Mouse (Mus musculus) MEL (cell line): ENCODE data around the gene Gnb1l. TPM values are rescaled to one million over a fixed set of nuclear protein-coding genes. Genes with fewer than 3 reads are reported as not detected.

ENCODE experiments used
- DNase-seq: peaks from one replicate; pipeline ENCODE4 v3.0.0; 2011; ENCODE audit warnings: low read depth, low spot score
- H3K27ac ChIP-seq: 2 replicates; pipeline ENCODE4 v1.5.1; 2012; ENCODE audit warnings: low read depth, mild to moderate bottlenecking, control low read depth, low read length, moderate library complexity; ENCODE audit not compliant: control insufficient read depth
- H3K27me3 ChIP-seq, 2 experiments: fragments of 150-350 bp in 1 of 2; sonication (generic) in 1 of 2; 2 replicates each; pipeline ENCODE4 v1.6.1; 2012; ENCODE audit warnings: low read length in 2 of 2, mild to moderate bottlenecking in 2 of 2, improper control_type of control experiment in 1 of 2, moderate library complexity in 1 of 2; ENCODE audit not compliant: insufficient read depth in 2 of 2, control insufficient read depth in 1 of 2
- H3K36me3 ChIP-seq, 2 experiments: 2 replicates each; pipeline ENCODE4 v1.6.1; 2012 to 2014; ENCODE audit warnings: low read length in 2 of 2, improper control_type of control experiment in 1 of 2, inconsistent platforms in 1 of 2, mild to moderate bottlenecking in 1 of 2; ENCODE audit not compliant: insufficient read depth in 2 of 2, control insufficient read depth in 1 of 2
- H3K4me1 ChIP-seq, 2 experiments: fragments of 150-350 bp in 1 of 2; sonication (generic) in 1 of 2; 2 replicates each; pipeline ENCODE4 v1.6.1; 2012; ENCODE audit warnings: low read length in 2 of 2, improper control_type of control experiment in 1 of 2, mild to moderate bottlenecking in 1 of 2; ENCODE audit not compliant: insufficient read depth in 2 of 2, control insufficient read depth in 1 of 2
- H3K4me3 ChIP-seq, 2 experiments: fragments of 150-350 bp in 1 of 2; sonication (generic) in 1 of 2; 2 replicates each; pipeline ENCODE4 v1.5.1; 2012; ENCODE audit warnings: low read depth in 2 of 2, low read length in 2 of 2, mild to moderate bottlenecking in 2 of 2, moderate library complexity in 2 of 2, control low read depth in 1 of 2, improper control_type of control experiment in 1 of 2; ENCODE audit not compliant: control insufficient read depth in 1 of 2, insufficient read depth in 1 of 2
- H3K79me2 ChIP-seq: 2 replicates; pipeline ENCODE4 v1.6.1; 2012; ENCODE audit warnings: mild to moderate bottlenecking, low read length, moderate library complexity; ENCODE audit not compliant: control insufficient read depth, poor library complexity, insufficient read depth
- H3K9ac ChIP-seq: 2 replicates; pipeline ENCODE4 v1.6.1; 2012; ENCODE audit warnings: low read depth, mild to moderate bottlenecking, control low read depth, low read length, moderate library complexity; ENCODE audit not compliant: control insufficient read depth, poor library complexity, severe bottlenecking
- H3K9me3 ChIP-seq: fragments of 150-350 bp; sonication (generic); replicated peaks from 2 replicates; pipeline ENCODE4 v1.6.1; 2012; ENCODE audit warnings: mild to moderate bottlenecking, low read length, improper control_type of control experiment, moderate library complexity; ENCODE audit not compliant: insufficient read depth
- BHLHE40 ChIP-seq: IDR thresholded peaks from 2 replicates; pipeline ENCODE4 v1.6.1; 2012; ENCODE audit warnings: low read depth, mild to moderate bottlenecking, inconsistent platforms, low read length, improper control_type of control experiment, borderline replicate concordance
- CTCF ChIP-seq, 3 experiments: IDR thresholded peaks in 2 of 3; conservative IDR thresholded peaks in 1 of 3; 2 replicates each; pipeline ENCODE4 v1.5.1; 2011 to 2012; ENCODE audit warnings: low read length in 3 of 3, low read depth in 2 of 3, mild to moderate bottlenecking in 2 of 3, improper control_type of control experiment in 1 of 3, inconsistent platforms in 1 of 3, mixed read lengths in 1 of 3, moderate library complexity in 1 of 3; ENCODE audit not compliant: control insufficient read depth in 1 of 3, insufficient read depth in 1 of 3, poor library complexity in 1 of 3, severe bottlenecking in 1 of 3
- E2F4 ChIP-seq: IDR thresholded peaks from 2 replicates; pipeline ENCODE4 v1.6.1; 2011; ENCODE audit warnings: low read depth, low read length, improper control_type of control experiment, borderline replicate concordance
- EP300 ChIP-seq, 2 experiments: IDR thresholded peaks; 2 replicates each; pipeline ENCODE4 v1.6.1; 2011; ENCODE audit warnings: improper control_type of control experiment in 2 of 2, low read length in 2 of 2, low read depth in 1 of 2, mild to moderate bottlenecking in 1 of 2
- GATA1 ChIP-seq: IDR thresholded peaks from 2 replicates; pipeline ENCODE4 v1.6.1; 2011; ENCODE audit warnings: low read depth, low read length, improper control_type of control experiment
- HCFC1 ChIP-seq: IDR thresholded peaks from 2 replicates; pipeline ENCODE4 v1.6.1; 2012; ENCODE audit warnings: low read depth, mild to moderate bottlenecking, inconsistent platforms, low read length, improper control_type of control experiment, moderate library complexity
- MAX ChIP-seq: IDR thresholded peaks from 2 replicates; pipeline ENCODE4 v1.6.1; 2011; ENCODE audit warnings: low read length, improper control_type of control experiment
- MAZ ChIP-seq: IDR thresholded peaks from 2 replicates; pipeline ENCODE4 v1.6.1; 2012; ENCODE audit warnings: low read depth, mild to moderate bottlenecking, inconsistent platforms, low read length, improper control_type of control experiment
- NRF1 ChIP-seq: IDR thresholded peaks from 2 replicates; pipeline ENCODE4 v1.6.1; 2014; ENCODE audit warnings: low read depth, mild to moderate bottlenecking, inconsistent platforms, low read length, improper control_type of control experiment, moderate library complexity; ENCODE audit not compliant: poor library complexity, insufficient read depth, severe bottlenecking
- POLR2AphosphoS5 ChIP-seq: IDR thresholded peaks from 2 replicates; pipeline ENCODE4 v1.6.1; 2012; ENCODE audit warnings: low read depth, borderline replicate concordance, mild to moderate bottlenecking, inconsistent platforms, low read length, moderate library complexity, mixed read lengths
- RAD21 ChIP-seq: IDR thresholded peaks from 2 replicates; pipeline ENCODE4 v1.6.1; 2011; ENCODE audit warnings: mild to moderate bottlenecking, low read depth, low read length, improper control_type of control experiment
- RCOR1 ChIP-seq: IDR thresholded peaks from 2 replicates; pipeline ENCODE4 v1.6.1; 2012; ENCODE audit warnings: low read depth, mild to moderate bottlenecking, inconsistent platforms, low read length, improper control_type of control experiment
- SIN3A ChIP-seq: IDR thresholded peaks from 2 replicates; pipeline ENCODE4 v1.6.1; 2012; ENCODE audit warnings: low read length, improper control_type of control experiment, inconsistent platforms
- TBP ChIP-seq: IDR thresholded peaks from 2 replicates; pipeline ENCODE4 v1.8.0; 2011; ENCODE audit warnings: low read depth, low read length, improper control_type of control experiment
- TCF12 ChIP-seq: IDR thresholded peaks from 2 replicates; pipeline ENCODE4 v1.6.1; 2014; ENCODE audit warnings: low read depth, mild to moderate bottlenecking, inconsistent platforms, low read length, improper control_type of control experiment, moderate library complexity
- USF2 ChIP-seq, 2 experiments: IDR thresholded peaks; 2 replicates each; pipeline ENCODE4 v1.6.1; 2011 to 2012; ENCODE audit warnings: improper control_type of control experiment in 2 of 2, low read length in 2 of 2, borderline replicate concordance in 1 of 2, inconsistent platforms in 1 of 2, low read depth in 1 of 2, mild to moderate bottlenecking in 1 of 2; ENCODE audit not compliant: insufficient read depth in 1 of 2
- ZNF384 ChIP-seq: IDR thresholded peaks from 2 replicates; pipeline ENCODE4 v1.6.1; 2012; ENCODE audit warnings: low read depth, mild to moderate bottlenecking, inconsistent platforms, low read length, improper control_type of control experiment
- polyA plus RNA-seq, 2 experiments: library from polyadenylated mRNA; stranded (reverse) in 1 of 2; unstranded in 1 of 2; fragments of >175 nt in 1 of 2; fragments of >200 nt in 1 of 2; gene quantifications; 2 replicates each; pipeline versions ENCODE4 v1.2.1 to v1.2.4; 2012; ENCODE audit warnings: low replicate concordance in 2 of 2, low read depth in 1 of 2; ENCODE audit not compliant: insufficient read length in 2 of 2, insufficient read depth in 1 of 2, missing spikeins in 1 of 2
- total RNA-seq: library from RNA; depleted of rRNA; stranded (reverse); fragments of 300-350 nt; gene quantifications from 2 replicates; pipeline ENCODE4 v1.2.3, GENCODE M21; 2012

The Gnb1l gene
- total and polyA plus RNA-seq, 3 experiments: 37.9 to 47.8 TPM; not detected in 1

DNA sequence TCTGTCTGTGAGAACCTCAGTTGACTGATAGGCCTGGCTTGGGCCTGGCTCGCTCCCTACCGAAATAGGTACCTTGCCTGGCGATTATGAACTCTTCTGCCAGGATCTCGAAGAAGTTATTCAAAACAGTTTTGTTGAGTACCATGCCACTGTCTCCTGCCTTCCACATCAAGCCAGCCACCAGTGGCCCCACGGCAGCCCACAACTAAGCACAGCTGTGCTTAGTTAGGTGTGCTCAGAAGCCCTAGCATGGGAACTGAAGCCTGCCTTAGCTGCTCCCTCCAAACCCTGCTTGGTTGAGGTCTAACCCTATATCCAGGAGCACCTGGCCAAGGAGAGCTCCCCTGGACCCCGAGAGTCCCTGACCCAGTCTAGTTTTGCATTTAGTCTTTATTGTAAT is 3.0 kb downstream of the Gnb1l start:
- TF ChIP-seq HCFC1: no peak
- no peak for TF ChIP-seq RAD21
- no peak for TF ChIP-seq MAZ
- no peak for TF ChIP-seq POLR2AphosphoS5
- no peaks in the 10 kb centered on the region for H3K9me3 ChIP-seq
- DNase-seq: no peak
- no peak overlapping the region for H3K9ac ChIP-seq
- peaks cover 0 to 10% of the 10 kb centered on the region in 2 experiments for H3K36me3 ChIP-seq
- peaks cover 10 to 17% of the 10 kb centered on the region in 2 experiments for H3K4me1 ChIP-seq
- H3K4me3 ChIP-seq: no peak overlapping the region
- no peak overlapping the region for H3K27ac ChIP-seq
- H3K27me3 ChIP-seq: no peaks in the 10 kb centered on the region
- H3K79me2 ChIP-seq: peaks cover 29% of the 10 kb centered on the region

GRCm38 (mm10) chr16:18503566-18504342 is 5.2 kb downstream of the Gnb1l start:
- Histone ChIP-seq H3K4me1 (peaks cover 4 to 9% of the 10 kb centered on the region in 2 experiments; a peak in 3 of 4 replicates), H3K9ac (no peak overlapping the region), H3K36me3 (peaks cover 0 to 3% of the 10 kb centered on the region in 2 experiments), H3K27me3 (no peaks in the 10 kb centered on the region), H3K27ac (no peak overlapping the region), H3K9me3 (no peaks in the 10 kb centered on the region), H3K79me2 (peaks cover 26% of the 10 kb centered on the region), H3K4me3 (no peak overlapping the region)
- TF ChIP-seq CTCF (IDR thresholded peaks at IDR 0.05 in 2 of 3, conservative IDR thresholded peaks at IDR 0.05 in 1 of 3; ENCODE audit: control insufficient read depth in 1 of 3, insufficient read depth in 1 of 3, low read depth in 2 of 3, low read length in 3 of 3, poor library complexity in 1 of 3, severe bottlenecking in 1 of 3): no peak
- no peak for DNase-seq

DNA sequence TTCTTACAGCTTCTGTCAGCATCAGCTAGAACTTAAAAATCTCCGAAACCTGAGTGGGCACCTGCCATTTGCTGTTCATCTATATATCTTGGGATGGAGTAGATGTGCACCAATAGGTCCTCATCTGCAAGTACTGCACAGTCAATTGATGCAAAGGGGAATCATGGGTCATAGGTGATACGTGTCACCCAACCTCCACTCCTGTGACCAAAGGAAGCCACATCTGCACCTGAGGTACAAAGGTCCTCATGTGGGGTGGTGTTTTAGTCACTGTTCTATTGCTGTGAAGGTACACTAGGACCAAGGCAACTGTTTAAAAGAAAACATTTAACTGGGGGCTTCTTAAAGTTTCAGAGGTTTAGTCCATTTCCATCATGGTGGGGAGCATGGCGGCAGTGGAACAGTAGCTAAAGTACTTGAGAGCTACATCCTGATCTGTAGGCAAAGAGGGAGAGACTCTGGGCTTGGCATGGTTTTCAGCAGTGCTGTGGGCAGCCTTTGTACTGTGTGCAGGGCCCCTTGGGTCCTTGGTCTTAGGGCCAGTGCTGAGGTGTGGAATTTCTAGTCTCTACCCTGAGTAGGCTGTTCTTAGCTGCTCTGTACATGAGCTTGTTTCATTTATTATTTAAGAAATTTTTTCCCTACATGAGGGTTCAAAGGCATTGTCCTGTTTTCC is 8.1 kb downstream of the Gnb1l start:
- Histone ChIP-seq H3K27ac (no peak overlapping the region), H3K9me3 (no peaks in the 10 kb centered on the region), H3K9ac (no peak overlapping the region), H3K4me3 (no peak overlapping the region), H3K79me2 (0 out of 2 replicates have a peak, but pooled peaks cover under 1% of the 10 kb centered on the region), H3K4me1 (no peaks in the 10 kb centered on the region)
- DNase-seq: no peak
- TF ChIP-seq BHLHE40 (no peak), USF2 (IDR thresholded peaks at IDR 0.05; ENCODE audit: borderline replicate concordance in 1 of 2, insufficient read depth in 1 of 2, low read depth in 1 of 2, low read length in 2 of 2) (no peak), HCFC1 (no peak), RCOR1 (no peak), EP300 (IDR thresholded peaks at IDR 0.05; ENCODE audit: low read depth in 1 of 2, low read length in 2 of 2) (no peak), ZNF384 (no peak), TBP (no peak), MAX (no peak), SIN3A (no peak), E2F4 (no peak), MAZ (no peak), GATA1 (no peak), NRF1 (no peak), TCF12 (no peak)
- TF ChIP-seq, all 39 proteins: peak for 0
- no peaks in the 10 kb centered on the region for H3K27me3 ChIP-seq
- no peaks in the 10 kb centered on the region; a peak in 2 of 4 replicates for H3K36me3 ChIP-seq
